In genomic region chr3:87243654-87244053, GRCm38 (mm10) we compare ENCODE assay signal across 10 mouse cellular contexts. TPM values are rescaled to one million over a fixed set of nuclear protein-coding genes. Genes with fewer than 3 reads are reported as not detected.
DNase-seq lines count a peak whose midpoint lies in the region; ATAC-seq and TF ChIP-seq lines count a peak whose summit lies in the region.
"Had no signal": no experiment of that assay in that cellular context is flagged by ENCODE, and none has a peak within 500 bp of the region (broad histone marks: within the 10 kb centered on the region; RNA-seq: fewer than 3 reads in every experiment).

No protein-coding gene starts in this region.

- H3K27ac ChIP-seq in hindbrain, embryonic 11.5 days (ENCODE audit: low read depth, low read length), result no peak overlapping the region
- H3K27ac ChIP-seq in hindbrain, embryonic 13.5 days, result no peak overlapping the region
- no peak overlapping the region for H3K27ac ChIP-seq in ES-Bruce4 (ENCODE audit: insufficient read depth, low read length)
- no peak overlapping the region for H3K27ac ChIP-seq in neural tube, embryonic 13.5 days (replicated peaks)
- H3K27ac ChIP-seq: embryonic facial prominence, embryonic 13.5 days had no signal

- H3K27me3 ChIP-seq in hindbrain, embryonic 11.5 days (ENCODE audit: control insufficient read depth, insufficient read depth, low read length), result no peaks in the 10 kb centered on the region
- no peaks in the 10 kb centered on the region for H3K27me3 ChIP-seq in hindbrain, embryonic 13.5 days
- no peaks in the 10 kb centered on the region; the same call in 1 of the 2 replicates for H3K27me3 ChIP-seq in ES-Bruce4 (ENCODE audit: control insufficient read depth, insufficient read depth, low read length, poor library complexity, severe bottlenecking)
- no peaks in the 10 kb centered on the region for H3K27me3 ChIP-seq in neural tube, embryonic 13.5 days
- H3K27me3 ChIP-seq: embryonic facial prominence, embryonic 13.5 days had no signal

- peak; percentile 61 for TF ChIP-seq CTCF in ES-Bruce4 (IDR thresholded peaks at IDR 0.05; ENCODE audit: low read depth, low read length)

- no peaks in the 10 kb centered on the region for H3K9me3 ChIP-seq in hindbrain, embryonic 11.5 days (ENCODE audit: control insufficient read depth, low read length)
- H3K9me3 ChIP-seq in hindbrain, embryonic 13.5 days, result no peaks in the 10 kb centered on the region
- no peaks in the 10 kb centered on the region for H3K9me3 ChIP-seq in ES-Bruce4 (replicated peaks; ENCODE audit: control insufficient read depth, insufficient read depth, low read length, poor library complexity, severe bottlenecking)
- no peaks in the 10 kb centered on the region for H3K9me3 ChIP-seq in neural tube, embryonic 13.5 days
- H3K9me3 ChIP-seq: embryonic facial prominence, embryonic 13.5 days; megakaryocyte, embryonic 14.5 days had no signal

- peak; percentile 68 for DNase-seq in hindbrain, embryonic 11.5 days (ENCODE audit: low spot score)
- DNase-seq in c-Kit-positive CD71-negative TER-119-negative erythroid progenitor cells, embryonic 14.5 days (ENCODE audit: low read depth), result peak; percentile 39
- DNase-seq in heart, adult 9 months (ENCODE audit: low spot score in 2 of 2), result peak; percentile 8 to 26
- DNase-seq in layer of hippocampus, postnatal 14 days (ENCODE audit: low spot score in 2 of 2), result peak; percentile 58 to 78

- ATAC-seq in hindbrain, embryonic 11.5 days (ENCODE audit: low FRiP score), result no peak
- no peak for ATAC-seq in hindbrain, embryonic 13.5 days (ENCODE audit: low FRiP score)
- 0 out of 2 replicates have a peak, but pooled peaks have one; percentile 36 for ATAC-seq in neural tube, embryonic 13.5 days (ENCODE audit: low read depth)
- no peak for ATAC-seq in inflammation-experienced regulatory T-cells, adult 6 months

- 4% methylated on average over 2 of the region's 2 CpGs for WGBS in hindbrain, embryonic 11.5 days
- WGBS in hindbrain, embryonic 13.5 days, result 1% methylated on average over 2 of the region's 2 CpGs
- WGBS in neural tube, embryonic 13.5 days, result 2% methylated on average over 2 of the region's 2 CpGs

- no peaks in the 10 kb centered on the region for H3K36me3 ChIP-seq in hindbrain, embryonic 11.5 days (ENCODE audit: control insufficient read depth, insufficient read depth, low read length)
- H3K36me3 ChIP-seq in hindbrain, embryonic 13.5 days, result no peaks in the 10 kb centered on the region
- H3K36me3 ChIP-seq in ES-Bruce4 (ENCODE audit: control insufficient read depth, insufficient read depth, low read length, poor library complexity, severe bottlenecking), result no peaks in the 10 kb centered on the region
- no peaks in the 10 kb centered on the region for H3K36me3 ChIP-seq in neural tube, embryonic 13.5 days
- H3K36me3 ChIP-seq: embryonic facial prominence, embryonic 13.5 days had no signal

- H3K4me2 ChIP-seq in hindbrain, embryonic 11.5 days (replicated peaks; ENCODE audit: low read depth, low read length), result no peak overlapping the region
- H3K4me2 ChIP-seq in hindbrain, embryonic 13.5 days, result no peak overlapping the region
- no peak overlapping the region for H3K4me2 ChIP-seq in neural tube, embryonic 13.5 days
- H3K4me2 ChIP-seq: embryonic facial prominence, embryonic 13.5 days had no signal

- H3K4me1 ChIP-seq in hindbrain, embryonic 11.5 days (replicated peaks; ENCODE audit: control insufficient read depth, insufficient read depth, low read length), result no peaks in the 10 kb centered on the region
- no peaks in the 10 kb centered on the region for H3K4me1 ChIP-seq in hindbrain, embryonic 13.5 days (replicated peaks)
- H3K4me1 ChIP-seq in ES-Bruce4 (ENCODE audit: control insufficient read depth, insufficient read depth, low read length), result no peaks in the 10 kb centered on the region
- no peaks in the 10 kb centered on the region for H3K4me1 ChIP-seq in neural tube, embryonic 13.5 days (replicated peaks)
- H3K4me1 ChIP-seq: embryonic facial prominence, embryonic 13.5 days; megakaryocyte, embryonic 14.5 days had no signal

- no peak for TF ChIP-seq POLR2A in ES-Bruce4 (IDR thresholded peaks at IDR 0.05; ENCODE audit: insufficient read depth, low read length)

- H3K4me3 ChIP-seq in hindbrain, embryonic 11.5 days (ENCODE audit: low read depth, low read length), result no peak overlapping the region
- no peak overlapping the region for H3K4me3 ChIP-seq in hindbrain, embryonic 13.5 days
- H3K4me3 ChIP-seq in ES-Bruce4 (ENCODE audit: low read depth, low read length), result no peak overlapping the region
- H3K4me3 ChIP-seq in neural tube, embryonic 13.5 days, result no peak overlapping the region
- H3K4me3 ChIP-seq: embryonic facial prominence, embryonic 13.5 days; megakaryocyte, embryonic 14.5 days had no signal

- H3K9ac ChIP-seq in hindbrain, embryonic 11.5 days (ENCODE audit: low read depth, low read length), result no peak overlapping the region
- H3K9ac ChIP-seq in hindbrain, embryonic 13.5 days, result no peak overlapping the region
- no peak overlapping the region for H3K9ac ChIP-seq in ES-Bruce4 (ENCODE audit: low read depth, poor library complexity, severe bottlenecking)
- no peak overlapping the region for H3K9ac ChIP-seq in neural tube, embryonic 13.5 days
- H3K9ac ChIP-seq: embryonic facial prominence, embryonic 13.5 days had no signal

- TF ChIP-seq EP300 in ES-Bruce4 (IDR thresholded peaks at IDR 0.05; ENCODE audit: insufficient read depth, low read depth, low read length), result no peak

RNA-seq across cellular contexts. Expression of gene Fcrls, which starts 19.9 kb away (rescaled TPM):
- 9.9 and 10.4 TPM in 2 replicates for polyA plus RNA-seq in hindbrain, embryonic 11.5 days (2014; fragmentation: Nextera tagmentation; extraction: Ambion mirVana)
- polyA plus RNA-seq in hindbrain, embryonic 13.5 days (2015; fragmentation: Nextera tagmentation; extraction: Ambion mirVana), result 11.6 and 13.6 TPM in 2 replicates
- polyA plus RNA-seq in ES-Bruce4 (2011; ENCODE audit: insufficient read depth, insufficient read length, low read depth, missing spikeins), result not detected in 2 replicates
- 10 to 100 TPM; 32.1 to 35.6 TPM for total RNA-seq in layer of hippocampus, postnatal 14 days (2021)
- polyA plus RNA-seq in neural tube, embryonic 13.5 days (2015; fragmentation: Nextera tagmentation; extraction: Ambion mirVana), result 13.4 and 13.8 TPM in 2 replicates
- polyA plus RNA-seq in inflammation-experienced regulatory T-cells, adult 6 months (2017; shearing (Covaris generic)), result under 1 TPM in 2 of 3 experiments, not detected in 1; 0.30 to 0.41 TPM

Comparison
In these comparisons a context has a peak if more than half of its experiments do, and no peak if none do; other contexts are left out.
1. DNase-seq: peak in every context shown above with its lines; median percentile 68 in hindbrain, embryonic 11.5 days; 68 in layer of hippocampus, postnatal 14 days; 39 in c-Kit-positive CD71-negative TER-119-negative erythroid progenitor cells, embryonic 14.5 days; 17 in heart, adult 9 months.